Mouse (Mus musculus) embryonic facial prominence, embryonic 14.5 days (tissue): Measurements from ENCODE around the gene Tmem203. TPM values are rescaled to one million over a fixed set of nuclear protein-coding genes. Genes with fewer than 3 reads are reported as not detected.
A peak's percentile ranks its signal among the peaks of the same experiment; 100 is the strongest.

ENCODE experiments used
- ATAC-seq: fragments of 200-750 bp; cut with Nextera tagmentation; 2 replicates; pipeline ENCODE4 v1.8.0; 2017; ENCODE audit warnings: low read depth, moderate number of reproducible peaks, moderate TSS enrichment
- DNase-seq: peaks from one replicate; pipeline ENCODE4 v3.0.0-alpha.2; 2015; ENCODE audit warnings: low spot score
- H3K27ac ChIP-seq: fragments of 300-500 bp; sonication (generic); replicated peaks from 2 replicates; pipeline ENCODE4 v1.5.1; 2014; ENCODE audit warnings: low read depth, mild to moderate bottlenecking, low read length, moderate library complexity
- H3K27me3 ChIP-seq: fragments of 300-500 bp; sonication (generic); replicated peaks from 2 replicates; pipeline ENCODE4 v1.6.1; 2014; ENCODE audit warnings: low read length; ENCODE audit not compliant: control insufficient read depth, insufficient read depth
- H3K36me3 ChIP-seq: fragments of 300-500 bp; sonication (generic); 2 replicates; pipeline ENCODE4 v1.6.1; 2014; ENCODE audit warnings: low read length, mixed read lengths; ENCODE audit not compliant: control insufficient read depth, insufficient read depth
- H3K4me1 ChIP-seq: fragments of 300-500 bp; sonication (generic); 2 replicates; pipeline ENCODE4 v1.6.1; 2014; ENCODE audit warnings: antibody characterized with exemption, low read length; ENCODE audit not compliant: control insufficient read depth, insufficient read depth
- H3K4me2 ChIP-seq: fragments of 300-500 bp; sonication (generic); 2 replicates; pipeline ENCODE4 v1.6.1; 2014; ENCODE audit warnings: low read depth, mild to moderate bottlenecking, low read length, moderate library complexity, mixed read lengths
- H3K4me3 ChIP-seq: fragments of 300-500 bp; sonication (generic); 2 replicates; pipeline ENCODE4 v1.5.1; 2014; ENCODE audit warnings: low read depth, mild to moderate bottlenecking, low read length
- H3K9ac ChIP-seq: fragments of 300-500 bp; sonication (generic); 2 replicates; pipeline ENCODE4 v1.6.1; 2014; ENCODE audit warnings: low read depth, mild to moderate bottlenecking, low read length, moderate library complexity, mixed read lengths
- H3K9me3 ChIP-seq: fragments of 300-500 bp; sonication (generic); 2 replicates; pipeline ENCODE4 v1.6.1; 2016; ENCODE audit warnings: low read length; ENCODE audit not compliant: control insufficient read depth
- WGBS: fragments of 180-500 bp; shearing (Covaris S2); extraction: QIAGEN DNeasy Blood & Tissue Kit; methylation state at CpG from one replicate; pipeline ENCODE4 v1.1.7; 2014; 5-methylcytosine and 5-hydroxymethylcytosine counted together
- polyA plus RNA-seq: library from polyadenylated mRNA; unstranded; fragments of >200 nt; fragmentation: Nextera tagmentation; extraction: Ambion mirVana; gene quantifications from 2 replicates; pipeline ENCODE4 v1.2.1, GENCODE M21; 2014

The Tmem203 gene
- 16.1 and 16.6 TPM in 2 replicates for polyA plus RNA-seq

DNA sequence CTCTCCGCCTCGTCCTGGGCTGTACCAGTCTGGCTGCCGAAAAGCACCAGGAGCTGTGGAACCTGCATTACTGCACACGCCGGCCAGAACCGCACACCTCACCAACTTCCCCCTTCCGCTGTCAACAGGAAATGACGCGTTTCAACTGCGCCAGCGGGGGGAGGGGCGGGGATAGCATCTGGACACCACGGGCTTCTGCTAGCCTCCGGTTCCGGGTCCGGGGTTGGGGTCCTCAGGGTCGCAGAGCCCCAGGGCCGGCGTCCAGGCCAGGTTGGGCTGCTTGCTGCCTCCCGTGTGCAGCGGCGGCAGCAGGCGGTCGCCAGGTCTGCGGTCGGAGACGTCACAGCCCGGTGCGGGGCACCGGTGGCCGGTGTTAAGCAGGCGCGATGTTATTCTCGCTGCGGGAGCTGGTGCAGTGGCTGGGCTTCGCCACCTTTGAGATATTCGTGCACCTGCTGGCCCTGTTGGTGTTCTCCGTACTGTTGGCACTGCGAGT, at the start of gene Tmem203:
Gene Tmem203, plus strand, starts transcription at position 156 of the 496 bp plus-strand sequence.
- ATAC-seq (peak; percentile 93), DNase-seq (peak; percentile 92)
- Histone ChIP-seq H3K4me3 (peak within 1 kb of the TSS; percentile 78), H3K4me1 (peaks cover 10% of the 10 kb centered on the region; the same call in 1 of the 2 replicates), H3K4me2 (peak within 1 kb of the TSS; percentile 90), H3K27ac (peak within 1 kb of the TSS; percentile 65), H3K36me3 (peaks cover 12% of the 10 kb centered on the region; the same call in 1 of the 2 replicates), H3K9ac (peak within 1 kb of the TSS; percentile 77), H3K9me3 (no peaks in the 10 kb centered on the region), H3K27me3 (no peaks in the 10 kb centered on the region)
- WGBS, result 0% methylated on average over 20 of the region's 39 CpGs

DNA sequence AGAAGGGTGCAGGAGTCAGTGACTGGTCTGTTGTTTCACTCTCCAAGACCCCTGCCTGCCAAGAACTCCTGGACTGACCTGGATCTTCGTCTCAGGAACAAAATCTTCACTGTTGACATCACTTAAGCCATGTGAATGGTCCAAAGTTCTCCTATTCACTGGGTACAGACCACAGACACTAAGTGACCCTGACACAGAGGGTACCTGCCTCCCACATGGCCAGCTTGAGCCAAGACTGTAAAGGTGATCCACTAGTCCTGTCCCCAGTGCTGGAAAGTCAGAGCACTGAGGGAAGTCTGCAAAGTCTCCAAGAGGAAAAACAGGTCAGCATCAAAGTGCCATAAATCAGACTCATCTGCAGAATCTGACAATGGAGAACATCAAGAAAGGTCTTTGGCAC, 47.6 kb upstream of the Tmem203 start:
- Histone ChIP-seq H3K4me1 (peaks cover 11% of the 10 kb centered on the region), H3K36me3 (peaks cover 62% of the 10 kb centered on the region)

DNA sequence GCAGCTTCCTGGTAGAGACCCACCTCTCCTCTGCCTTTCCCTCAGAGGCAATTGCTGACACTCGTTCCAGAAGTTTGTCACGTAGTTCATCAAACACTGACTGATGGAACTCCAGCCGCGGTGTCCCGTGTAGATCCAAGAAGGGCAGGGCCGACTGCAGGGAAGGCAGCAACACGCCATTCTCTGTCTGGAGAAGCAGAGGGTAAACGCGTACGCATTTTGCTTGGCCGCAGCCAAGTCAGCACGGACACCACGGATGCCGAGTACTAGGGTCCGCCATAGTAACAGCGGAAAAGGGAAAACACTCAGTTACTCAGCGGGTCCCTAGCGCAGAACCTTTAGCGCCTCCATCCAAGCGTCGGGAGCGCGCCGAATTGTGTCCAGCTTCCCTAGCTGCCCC, 44.6 kb upstream of the Tmem203 start:
- Histone ChIP-seq H3K4me1 (peaks cover 11% of the 10 kb centered on the region), H3K4me3 (peak overlapping the region; percentile 85), H3K27ac (peak overlapping the region; percentile 91), H3K9ac (peak overlapping the region; percentile 88), H3K36me3 (peaks cover 31% of the 10 kb centered on the region), H3K9me3 (no peaks in the 10 kb centered on the region), H3K27me3 (no peaks in the 10 kb centered on the region), H3K4me2 (peak overlapping the region; percentile 74)
- DNase-seq (no peak), ATAC-seq (no peak)
- under 1% methylated on average over 22 of the region's 24 CpGs for WGBS

More for the DNA sequence above, 47.6 kb upstream of the Tmem203 start:
- Histone ChIP-seq H3K9me3 (no peaks in the 10 kb centered on the region), H3K4me3 (no peak overlapping the region), H3K27ac (no peak overlapping the region), H3K4me2 (no peak overlapping the region), H3K9ac (no peak overlapping the region), H3K27me3 (no peaks in the 10 kb centered on the region)
- no peak for ATAC-seq
- 72% methylated on average over 1 of the region's 1 CpGs for WGBS
- no peak for DNase-seq

DNA sequence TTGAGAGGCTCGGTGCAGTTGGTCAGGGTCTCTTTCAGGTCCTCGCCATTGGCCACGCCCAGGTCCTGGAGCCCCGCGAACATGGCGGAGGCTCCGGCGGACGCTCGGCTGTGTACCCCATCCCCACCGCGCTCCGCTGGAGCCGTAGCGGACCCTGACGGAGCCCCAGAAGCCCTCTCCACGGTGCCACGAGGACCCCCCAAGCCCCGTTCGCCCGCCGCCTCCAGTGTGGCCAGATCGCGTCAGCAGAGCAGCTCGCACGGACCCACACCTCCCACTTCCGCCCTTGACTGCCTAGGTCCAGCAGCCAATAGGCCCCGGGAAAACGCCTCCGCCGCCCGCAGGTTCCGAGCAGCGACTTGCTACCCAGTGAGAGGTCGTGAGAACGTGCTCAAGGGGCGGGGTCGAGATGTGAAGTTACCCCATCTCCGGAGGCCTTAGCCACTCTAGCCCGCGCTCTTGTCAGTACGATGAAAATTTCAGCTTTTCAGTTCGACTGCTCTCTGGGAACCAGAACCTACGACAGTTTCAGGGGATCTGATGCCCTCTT, 44.0 kb upstream of the Tmem203 start, which contains the start of gene Nelfb:
Gene Nelfb, minus strand, starts transcription at position 369 of the 550 bp plus-strand sequence.
- peaks cover 11% of the 10 kb centered on the region for H3K4me1 ChIP-seq
- H3K27ac ChIP-seq, result peak within 1 kb of the TSS; percentile 91
- ATAC-seq, result peak; percentile 97
- H3K36me3 ChIP-seq, result peaks cover 26% of the 10 kb centered on the region
- peak; percentile 96 for DNase-seq
- WGBS, result 0% methylated on average over 25 of the region's 44 CpGs
- H3K4me2 ChIP-seq, result peak within 1 kb of the TSS; percentile 74
- H3K9me3 ChIP-seq, result no peaks in the 10 kb centered on the region
- peak within 1 kb of the TSS; percentile 88 for H3K9ac ChIP-seq
- no peaks in the 10 kb centered on the region for H3K27me3 ChIP-seq
- H3K4me3 ChIP-seq, result peak within 1 kb of the TSS; percentile 85

DNA sequence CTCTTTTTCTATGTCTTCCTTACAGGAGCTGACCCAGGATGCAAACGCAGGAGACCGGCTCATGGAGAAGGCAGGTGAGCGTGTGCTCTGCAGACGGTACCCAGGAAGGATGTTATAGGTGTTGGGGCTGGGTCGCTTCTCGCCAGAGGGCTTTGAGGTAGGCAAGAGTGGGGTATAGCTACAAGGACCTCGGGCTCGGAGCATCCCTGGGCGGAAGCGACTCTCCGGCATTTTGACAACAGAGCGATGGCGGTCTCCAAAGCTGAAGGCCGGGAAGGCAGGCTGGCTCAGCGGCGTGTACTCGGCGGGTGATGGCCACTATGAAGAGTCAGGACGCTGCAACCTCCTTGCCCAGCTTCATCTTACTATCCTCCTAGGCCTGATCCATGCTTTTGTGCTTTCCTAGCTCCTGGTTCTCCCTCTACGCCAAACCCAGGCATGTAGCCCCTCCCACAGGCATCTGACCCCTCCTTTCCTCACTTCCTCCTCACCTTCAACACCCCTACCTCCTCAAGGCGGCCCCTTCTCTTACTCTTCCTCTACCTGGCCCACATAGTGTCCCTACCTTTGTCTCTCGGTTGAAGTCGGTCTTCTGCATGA, 41.9 kb upstream of the Tmem203 start:
- H3K4me1 ChIP-seq, result peaks cover 11% of the 10 kb centered on the region
- no peak overlapping the region for H3K27ac ChIP-seq
- H3K27me3 ChIP-seq, result no peaks in the 10 kb centered on the region
- 71% methylated on average over 17 of the region's 23 CpGs for WGBS
- H3K9ac ChIP-seq, result no peak overlapping the region
- H3K9me3 ChIP-seq, result no peaks in the 10 kb centered on the region
- no peak overlapping the region for H3K4me3 ChIP-seq
- H3K4me2 ChIP-seq, result no peak overlapping the region
- DNase-seq (no peak), ATAC-seq (no peak)
- H3K36me3 ChIP-seq, result peaks cover 8% of the 10 kb centered on the region; the same call in 1 of the 2 replicates

DNA sequence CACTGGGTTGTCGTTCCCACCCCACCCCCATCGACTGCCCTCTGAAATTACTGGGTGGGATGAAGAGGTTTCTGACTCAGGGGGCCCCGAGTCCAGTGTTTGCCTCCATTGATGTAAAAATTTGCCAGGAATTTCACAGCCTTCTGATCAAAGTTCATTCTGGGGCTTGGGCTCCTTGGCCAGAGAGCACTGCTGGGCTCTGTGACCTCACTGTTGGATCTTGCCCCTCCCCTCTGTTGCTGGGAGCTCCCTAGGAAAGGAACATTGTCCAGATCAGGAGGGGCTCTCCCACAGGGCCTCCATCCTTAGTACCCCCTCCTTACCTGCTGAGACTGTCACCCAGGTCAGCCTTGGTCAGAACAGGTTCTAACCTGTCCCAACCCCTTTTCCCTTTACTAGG, 40.8 kb upstream of the Tmem203 start, which contains the start of gene Stpg3:
Gene Stpg3, minus strand, starts transcription at position 194 of the 400 bp plus-strand sequence.
- H3K36me3 ChIP-seq, result no peaks in the 10 kb centered on the region
- H3K9ac ChIP-seq, result no peak within 1 kb of the TSS
- no peak within 1 kb of the TSS for H3K4me3 ChIP-seq
- H3K4me1 ChIP-seq, result peaks cover 11% of the 10 kb centered on the region
- ATAC-seq, result no peak
- WGBS, result 68% methylated on average over 3 of the region's 3 CpGs
- H3K27me3 ChIP-seq, result no peaks in the 10 kb centered on the region
- no peak within 1 kb of the TSS for H3K27ac ChIP-seq
- H3K4me2 ChIP-seq, result no peak within 1 kb of the TSS
- no peaks in the 10 kb centered on the region for H3K9me3 ChIP-seq
- no peak for DNase-seq

DNA sequence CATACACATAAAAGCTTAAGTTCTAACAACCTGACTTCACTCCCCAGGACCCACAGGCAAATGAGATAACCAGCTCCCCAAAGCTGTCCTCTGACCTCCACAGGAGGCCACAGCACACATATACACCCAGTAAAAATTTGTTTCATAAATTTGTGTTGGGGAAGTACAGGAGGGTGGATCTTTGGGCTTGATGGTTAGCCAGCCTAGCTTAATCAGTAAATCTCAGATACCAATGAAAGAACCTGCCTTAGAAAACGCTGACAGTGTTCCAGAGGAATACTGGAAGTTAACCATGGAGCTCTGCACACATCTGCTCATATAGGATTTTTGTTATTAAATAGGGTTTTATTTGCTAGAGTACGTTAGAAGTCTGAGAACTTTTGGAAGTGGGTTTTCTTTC, 37.6 kb upstream of the Tmem203 start:
- H3K4me3 ChIP-seq, result no peak overlapping the region
- DNase-seq (no peak), ATAC-seq (no peak)
- no peak overlapping the region for H3K27ac ChIP-seq
- WGBS, result 51% methylated on average over 2 of the region's 2 CpGs
- H3K27me3 ChIP-seq, result no peaks in the 10 kb centered on the region
- H3K9ac ChIP-seq, result no peak overlapping the region
- no peaks in the 10 kb centered on the region for H3K9me3 ChIP-seq
- H3K36me3 ChIP-seq, result peaks cover 10% of the 10 kb centered on the region
- no peaks in the 10 kb centered on the region for H3K4me1 ChIP-seq
- H3K4me2 ChIP-seq, result no peak overlapping the region

DNA sequence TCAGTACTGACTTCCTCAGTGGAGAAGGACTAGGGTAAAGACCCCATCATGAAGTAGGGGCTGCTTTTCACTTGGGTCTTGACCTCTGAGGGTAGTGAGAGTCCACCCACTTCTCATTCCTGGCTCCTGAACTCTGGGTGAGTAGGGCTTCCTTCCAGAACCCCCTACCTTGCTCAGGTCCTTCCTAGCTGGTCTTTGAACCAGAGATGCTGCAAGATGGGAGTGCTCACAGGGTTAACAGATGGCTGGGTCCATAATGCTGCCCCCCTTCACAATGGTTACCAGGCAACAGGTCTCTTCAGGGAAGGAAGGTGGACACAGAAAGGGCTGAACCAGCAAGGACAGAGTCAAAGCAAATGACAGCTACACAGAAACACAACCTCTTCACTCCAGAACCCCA, 36.8 kb upstream of the Tmem203 start, which contains the start of gene Fam166a:
Gene Fam166a, plus strand, starts transcription at position 301 of the 400 bp plus-strand sequence.
- DNase-seq (no peak), ATAC-seq (no peak)
- Histone ChIP-seq H3K4me3 (no peak within 1 kb of the TSS), H3K36me3 (peaks cover 10% of the 10 kb centered on the region), H3K9me3 (no peaks in the 10 kb centered on the region), H3K4me2 (no peak within 1 kb of the TSS), H3K4me1 (peaks cover 3% of the 10 kb centered on the region; the same call in 1 of the 2 replicates), H3K9ac (no peak within 1 kb of the TSS), H3K27ac (no peak within 1 kb of the TSS), H3K27me3 (no peaks in the 10 kb centered on the region)
